Mouse (Mus musculus) kidney, postnatal 25 days (tissue): Measurements from ENCODE around the gene St7.

Experiments
- DNase-seq, 2 experiments: peaks; one replicate each; pipeline ENCODE4 v3.0.0; 2021; ENCODE audit warnings: mixed read lengths in 2 of 2

St7 gene

GRCm38 (mm10) chr6:17720022-17720421, 27.3 kb downstream of the St7 start:
- DNase-seq: peak; percentile 18 to 55

DNA sequence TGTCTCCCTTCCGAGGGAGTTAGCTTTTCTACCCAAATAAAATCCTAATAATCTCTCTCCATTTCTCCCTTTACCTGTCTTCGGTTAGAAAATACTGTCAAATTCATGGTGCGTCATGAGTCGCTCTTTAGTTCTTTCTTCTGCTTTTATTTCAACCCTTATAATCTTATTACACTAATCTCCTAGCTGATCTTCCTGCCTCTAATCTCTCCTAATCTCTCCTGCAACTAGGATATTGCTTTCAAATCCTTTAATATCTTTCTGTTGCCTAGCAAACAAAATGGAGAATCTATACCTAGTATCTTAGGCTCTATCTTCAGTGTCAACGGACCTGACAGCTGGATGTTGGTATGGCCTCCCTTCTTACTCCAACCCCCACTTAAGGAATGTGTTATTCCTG, 29.0 kb downstream of the St7 start:
- DNase-seq: no peak

DNA sequence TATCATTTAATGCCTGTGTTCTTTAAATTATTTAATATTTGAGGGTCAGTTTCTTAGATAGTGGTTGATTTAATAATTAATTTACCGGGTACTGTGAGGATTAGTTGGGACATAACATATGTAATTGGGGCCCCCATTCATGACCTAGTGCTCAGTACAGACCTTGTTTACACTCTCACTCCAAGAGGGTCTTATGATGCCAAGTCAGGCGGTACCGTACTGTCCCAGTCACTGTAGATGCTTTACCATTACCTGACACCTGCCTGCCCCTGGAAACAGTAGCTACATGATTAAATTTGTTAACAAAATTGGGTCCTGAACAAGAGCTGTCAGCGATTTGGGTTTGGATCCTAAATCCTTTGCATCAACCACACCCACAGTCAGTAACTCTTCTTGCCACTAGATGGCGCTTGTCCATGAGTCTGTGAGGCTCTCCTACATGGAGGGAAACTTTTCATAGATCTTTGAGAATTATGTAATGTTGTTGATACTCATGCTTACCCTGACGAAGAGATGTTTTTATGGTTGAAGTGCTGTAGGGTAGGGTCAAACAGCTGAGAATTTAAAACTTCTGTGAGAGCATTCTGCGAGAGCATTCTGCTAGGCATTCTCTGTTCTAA, 33.2 kb downstream of the St7 start:
- DNase-seq: peak; percentile 64 to 74

DNA sequence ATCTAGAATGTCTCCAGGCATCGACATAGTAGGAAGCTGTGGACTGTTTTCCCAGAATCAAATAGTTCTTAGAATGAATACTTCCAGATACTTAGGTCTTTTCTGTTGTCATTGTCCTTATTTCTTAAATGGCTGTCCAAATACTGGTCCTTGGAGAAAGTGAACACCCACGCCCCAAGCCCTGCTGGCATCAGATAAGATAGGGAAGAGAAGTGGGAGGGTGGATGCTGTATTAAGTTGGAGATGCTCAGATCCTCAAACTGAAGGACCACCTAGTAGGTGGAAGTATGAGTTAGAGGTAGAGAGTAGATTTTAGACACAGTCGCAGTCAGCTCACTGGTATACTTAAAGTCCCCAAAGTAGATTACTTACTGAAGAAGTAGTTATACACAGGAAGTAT, 34.5 kb downstream of the St7 start:
- DNase-seq: no peak

- DNase-seq: no peak
These were observed 35.4 kb downstream of the St7 start for GRCm38 (mm10) chr6:17727891-17728790.

GRCm38 (mm10) chr6:17730122-17730521, 37.4 kb downstream of the St7 start:
- no peak for DNase-seq

GRCm38 (mm10) chr6:17731694-17732093, 39.0 kb downstream of the St7 start:
- no peak for DNase-seq

GRCm38 (mm10) chr6:17733951-17734411, 41.2 kb downstream of the St7 start:
- DNase-seq: no peak

GRCm38 (mm10) chr6:17737262-17737948, 44.7 kb downstream of the St7 start:
- no peak for DNase-seq

DNA sequence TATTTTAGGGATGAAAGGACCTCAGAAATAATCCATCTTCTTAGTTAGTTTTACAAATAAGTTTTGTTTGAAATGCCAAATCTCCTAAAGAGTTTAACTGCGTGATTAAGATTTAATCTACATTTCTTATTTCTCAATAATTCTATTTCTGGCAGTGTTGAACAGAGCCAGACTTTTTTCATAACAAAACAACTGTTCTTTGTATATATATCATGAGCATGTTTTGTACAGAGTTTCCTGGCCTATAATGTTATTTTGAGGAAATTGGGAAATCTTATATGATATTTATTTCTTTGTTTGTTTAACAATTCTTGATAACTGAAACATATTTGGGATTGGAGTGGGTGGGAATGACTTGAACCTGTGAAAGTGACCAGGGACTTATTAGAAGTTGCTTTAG, 47.4 kb downstream of the St7 start:
- no peak for DNase-seq

GRCm38 (mm10) chr6:17741639-17742038, 48.9 kb downstream of the St7 start:
- DNase-seq: no peak

DNA sequence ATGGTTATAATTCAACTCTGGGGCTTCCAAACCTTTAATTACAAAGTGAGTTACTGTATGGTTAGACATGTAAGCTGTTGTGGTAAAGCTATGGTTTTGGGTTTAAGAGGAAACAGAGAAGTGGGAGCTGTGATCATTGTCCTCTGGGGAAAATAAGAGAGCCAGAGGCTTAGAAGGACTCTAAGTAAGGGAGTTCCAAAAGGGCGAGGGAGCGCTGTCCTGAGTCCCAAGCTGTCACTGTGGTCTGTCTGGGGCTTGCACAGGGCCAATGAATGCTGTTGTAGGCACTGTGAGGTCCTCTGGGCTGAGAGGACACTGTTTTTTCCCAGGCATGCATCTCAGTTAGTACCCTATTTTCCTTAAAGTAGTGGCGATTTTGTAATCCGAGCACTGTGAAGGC, 49.5 kb downstream of the St7 start:
- DNase-seq: no peak

DNA sequence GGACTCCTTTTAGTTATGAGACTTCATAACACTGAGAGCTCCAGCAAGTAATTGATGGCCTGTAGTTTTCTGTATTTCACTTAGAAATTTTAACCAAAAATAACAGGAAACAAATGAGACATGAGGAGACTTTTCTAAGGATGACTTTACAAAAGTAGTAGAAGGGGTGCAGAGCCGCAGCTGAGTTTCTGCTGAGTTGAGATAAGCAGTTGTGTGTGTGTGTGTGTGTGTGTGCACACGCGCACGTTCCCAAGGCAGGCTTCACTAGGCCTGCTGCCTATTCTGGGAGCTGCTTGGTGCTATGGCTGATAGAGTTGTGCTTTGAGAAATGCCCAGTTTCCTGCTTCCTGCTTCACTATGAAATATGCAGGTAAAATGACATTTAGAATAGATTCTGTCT, 50.6 kb downstream of the St7 start:
- DNase-seq: no peak

GRCm38 (mm10) chr6:17747724-17748123, 55.0 kb downstream of the St7 start:
- no peak for DNase-seq

DNA sequence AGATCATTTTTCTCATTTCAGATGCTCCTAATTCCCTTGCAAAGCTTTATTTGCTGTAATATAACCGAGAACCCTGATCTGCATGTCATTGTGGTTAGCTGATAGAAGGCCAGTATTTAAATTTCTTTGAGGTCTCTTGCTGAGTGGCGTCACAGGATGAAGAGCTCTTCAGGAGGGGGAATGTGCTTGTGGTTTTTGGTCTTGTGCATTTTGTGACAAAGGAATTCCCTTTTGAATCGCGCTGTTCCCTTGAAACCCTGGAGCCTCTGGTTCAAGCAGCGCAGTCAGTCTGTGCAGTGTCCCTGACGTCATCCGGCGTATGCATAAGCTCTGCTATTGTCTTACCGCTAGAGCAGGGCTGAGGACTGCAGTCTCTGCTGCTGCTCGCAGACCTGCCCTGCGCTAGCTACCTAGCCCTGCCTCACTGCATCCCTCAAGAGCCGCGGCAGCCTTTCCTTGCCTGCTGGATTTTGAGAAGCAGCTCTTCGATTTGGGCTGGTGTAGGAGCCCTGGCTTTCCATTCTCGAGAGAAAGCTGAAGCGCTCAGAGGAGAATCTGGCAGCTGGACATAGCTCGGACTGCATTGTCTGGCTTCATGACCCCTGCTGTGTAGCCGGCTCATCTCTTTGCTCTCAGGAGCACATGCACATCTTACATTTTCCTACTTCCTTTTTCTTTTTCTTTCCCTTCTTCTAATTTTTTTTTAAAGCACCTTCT, 56.3 kb downstream of the St7 start:
- DNase-seq: peak; percentile 47 to 56

DNA sequence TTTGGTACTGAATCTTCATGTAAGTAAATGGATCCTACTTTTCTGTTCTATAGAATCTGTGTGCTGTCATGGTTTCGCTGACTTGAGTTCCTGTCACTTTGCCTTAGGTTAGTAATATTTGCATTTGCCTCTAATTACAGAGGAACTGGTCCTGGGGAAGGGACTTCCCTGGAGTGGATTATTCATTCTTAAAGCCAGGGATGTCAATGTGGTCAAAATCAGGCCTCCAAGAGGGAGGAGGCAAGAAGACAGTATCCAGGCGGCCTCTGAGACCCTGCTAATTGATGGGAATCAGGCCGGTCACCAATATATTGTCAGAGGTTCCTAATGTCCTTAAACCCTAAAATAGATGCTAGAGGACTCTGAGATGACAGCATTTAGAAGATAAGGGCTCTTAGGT, 56.9 kb downstream of the St7 start:
- no peak for DNase-seq

DNA sequence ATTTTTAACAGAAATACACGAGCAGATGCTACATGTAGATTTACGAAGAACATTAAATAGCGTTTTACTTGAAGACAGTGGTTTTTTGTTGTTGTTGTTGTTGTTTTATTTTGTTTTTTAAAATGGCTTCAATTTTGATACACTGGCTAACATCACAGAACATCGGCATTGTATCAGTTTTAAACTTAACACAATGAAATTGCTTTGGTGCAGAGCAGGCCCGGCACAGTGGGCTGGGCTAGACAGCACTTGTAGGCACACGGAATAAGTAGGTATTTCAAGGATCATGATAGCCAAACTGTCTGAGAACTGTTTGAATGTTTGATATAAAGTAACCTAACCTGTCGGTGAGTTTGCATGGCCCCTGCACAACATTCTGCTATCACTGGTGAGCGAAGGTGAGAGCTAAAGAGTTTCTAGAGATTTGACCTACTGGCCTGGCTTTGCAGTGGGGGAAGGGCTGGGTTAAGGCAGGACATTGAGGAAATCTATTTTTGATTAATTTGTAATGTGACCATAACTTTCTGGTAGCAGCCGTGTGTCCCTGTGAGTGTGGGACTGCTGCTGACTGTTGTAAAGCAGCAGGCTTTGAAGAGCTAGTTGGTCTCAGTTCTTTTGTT, 57.4 kb downstream of the St7 start:
- DNase-seq: no peak

GRCm38 (mm10) chr6:17750957-17751356, 58.2 kb downstream of the St7 start:
- DNase-seq: no peak

DNA sequence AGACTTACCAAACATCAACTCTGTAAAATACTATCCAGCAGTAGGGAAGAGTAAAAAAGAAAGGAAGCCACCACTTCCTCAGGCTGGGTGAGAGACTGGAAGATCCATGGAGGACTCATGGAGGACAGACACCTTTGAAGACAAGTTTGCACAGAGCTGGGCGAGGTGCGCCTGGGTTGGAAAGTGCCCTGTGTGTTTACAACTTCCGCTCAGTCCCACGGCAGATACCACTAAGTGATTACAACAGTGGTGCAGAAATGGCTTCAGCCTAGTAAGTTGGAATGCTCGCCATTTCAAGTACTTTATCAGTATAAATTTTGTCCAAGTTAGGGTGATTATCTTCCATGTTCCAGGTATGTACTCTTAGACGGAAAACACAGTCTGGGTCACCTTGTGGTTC, 63.2 kb downstream of the St7 start:
- no peak for DNase-seq

DNA sequence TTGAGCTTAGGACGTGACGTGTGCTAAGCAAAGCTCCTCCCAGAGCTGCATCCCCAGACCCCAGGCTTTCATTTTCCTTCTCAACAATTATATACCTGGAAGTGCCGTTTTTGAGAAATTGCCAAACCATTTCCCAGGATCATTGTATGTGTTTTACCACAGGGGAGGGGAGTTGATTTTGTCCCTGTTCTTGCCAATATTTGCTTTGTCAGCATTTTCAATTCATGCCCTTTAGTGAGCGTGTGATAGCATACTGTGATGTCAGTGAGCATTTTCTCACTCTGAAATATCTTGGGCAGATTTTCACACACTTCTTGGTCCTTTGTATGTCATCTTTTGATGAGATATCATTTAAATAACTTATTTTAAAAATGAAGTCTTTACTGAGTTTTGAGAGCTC, 65.8 kb downstream of the St7 start:
- DNase-seq: no peak

GRCm38 (mm10) chr6:17763963-17764659, 71.4 kb downstream of the St7 start:
- DNase-seq: no peak

DNA sequence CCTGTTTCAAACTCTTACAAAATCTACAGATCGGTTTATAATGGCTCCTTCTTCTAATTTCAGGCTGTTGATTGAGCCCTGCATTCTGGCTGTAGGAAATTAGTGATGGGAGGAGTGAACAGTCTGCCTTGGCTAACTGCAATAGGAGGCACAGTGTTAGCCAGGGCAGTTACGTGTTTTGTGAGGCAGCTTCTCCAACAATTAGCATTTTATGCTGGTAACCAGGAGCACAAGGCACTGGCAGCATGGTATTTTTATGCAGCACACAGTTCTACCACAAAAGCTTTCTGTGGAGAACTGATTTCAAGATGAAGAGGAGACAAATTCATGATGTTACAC, 71.9 kb downstream of the St7 start:
- DNase-seq: no peak
